Mouse (Mus musculus) layer of hippocampus, adult 18-20 months (tissue): Measurements from ENCODE around the gene Neurl4. TPM values are rescaled to one million over a fixed set of nuclear protein-coding genes. Genes with fewer than 3 reads are reported as not detected.
"Not testable (repeated sequence)": the region's sequence is repeated elsewhere in the genome, so short reads cannot be mapped to it uniquely, and the experiment has no call there.

Source experiments
- DNase-seq, 2 experiments: peaks; one replicate each; pipeline ENCODE4 v3.0.0; 2022; ENCODE audit warnings: low spot score in 2 of 2
- total RNA-seq, 2 experiments: library from RNA; stranded (reverse); gene quantifications; 2 replicates each; pipeline ENCODE4 v1.2.3; 2021

Neurl4 gene
- total RNA-seq, 2 experiments from 2014 or later = 108 to 114 TPM

DNA sequence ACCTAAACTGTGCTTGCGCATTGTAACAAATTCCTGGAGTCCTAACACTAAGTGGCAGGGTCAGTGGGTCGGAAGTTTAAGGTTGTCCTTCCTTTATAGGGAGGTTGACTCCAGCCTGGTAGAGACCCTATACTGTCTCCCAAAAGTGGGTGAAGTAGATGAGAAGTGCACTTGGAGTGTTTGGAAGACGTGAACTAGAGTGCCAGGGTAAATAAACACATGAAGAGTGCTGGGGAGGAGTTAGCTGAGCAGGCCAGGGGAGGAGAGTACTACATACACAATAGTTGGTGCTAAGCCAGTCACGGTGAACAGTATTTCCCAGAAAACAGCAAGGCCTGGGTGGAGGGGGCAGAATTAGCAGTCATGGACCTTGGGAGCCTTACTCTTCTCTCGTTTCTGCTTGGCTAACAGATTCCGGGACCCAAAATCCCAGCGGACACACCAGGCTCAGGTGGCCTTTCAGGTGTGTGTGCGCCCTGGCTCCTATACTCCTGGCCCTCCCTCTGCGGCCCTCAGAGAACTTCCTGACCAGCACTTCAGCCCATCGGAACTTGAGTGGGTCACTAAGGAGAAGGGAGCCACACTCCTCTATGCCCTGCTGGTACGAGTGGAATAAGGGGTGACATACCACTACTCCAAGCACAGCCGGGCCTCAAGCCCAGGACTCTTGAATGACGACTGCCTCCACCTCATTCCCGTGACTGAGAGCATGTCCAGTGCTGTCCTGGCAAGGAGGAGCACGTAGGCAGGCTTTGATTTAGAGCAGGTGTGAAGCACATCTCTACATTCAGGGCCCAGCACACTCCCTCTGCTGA, 12.1 kb downstream of the Neurl4 start:
- DNase-seq = no peak

DNA sequence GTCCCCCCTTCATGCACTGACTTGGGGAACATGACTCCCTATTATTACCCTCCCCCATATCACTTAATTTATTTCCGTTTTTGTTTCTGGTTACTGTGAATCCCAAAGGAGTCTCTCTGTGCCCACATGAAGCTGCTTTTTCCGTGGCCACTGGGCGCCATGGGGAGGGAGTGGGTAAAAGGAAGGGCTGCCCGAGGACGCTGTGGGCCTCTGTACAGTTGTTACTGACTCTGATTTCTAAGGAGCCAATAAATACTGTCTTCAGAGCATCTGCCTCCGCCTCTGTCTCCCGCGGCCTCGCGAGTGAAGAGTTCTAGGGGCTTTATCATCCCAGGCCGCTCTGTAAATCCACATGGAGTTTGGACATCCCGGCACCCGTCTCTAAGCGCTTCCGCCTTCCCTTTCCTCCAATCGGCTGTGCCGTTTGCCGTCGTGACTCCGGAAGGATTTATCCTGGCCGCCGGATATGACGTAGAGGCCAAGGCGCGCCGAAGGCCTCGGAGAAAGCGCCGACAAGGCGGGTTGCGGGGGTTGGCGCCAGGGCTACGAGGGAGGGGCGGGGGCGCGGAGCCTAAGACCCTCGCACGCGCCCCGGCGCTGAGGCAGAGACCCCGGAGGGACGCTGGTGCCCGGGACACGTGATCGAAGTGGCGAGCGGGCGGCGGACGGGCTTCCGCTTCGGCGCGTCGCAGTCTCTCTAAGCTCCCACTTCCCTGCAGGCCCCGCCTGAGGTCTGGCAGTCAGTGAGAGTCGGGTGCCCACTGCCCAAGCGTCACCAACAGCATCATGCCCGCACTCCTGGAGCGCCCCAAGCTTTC, 12.9 kb downstream of the Neurl4 start, which contains the start of gene Gps2:
Gps2 (plus strand) TSS at position 335 of the 818 bp plus-strand sequence.
- DNase-seq = peak; percentile 92 to 96

DNA sequence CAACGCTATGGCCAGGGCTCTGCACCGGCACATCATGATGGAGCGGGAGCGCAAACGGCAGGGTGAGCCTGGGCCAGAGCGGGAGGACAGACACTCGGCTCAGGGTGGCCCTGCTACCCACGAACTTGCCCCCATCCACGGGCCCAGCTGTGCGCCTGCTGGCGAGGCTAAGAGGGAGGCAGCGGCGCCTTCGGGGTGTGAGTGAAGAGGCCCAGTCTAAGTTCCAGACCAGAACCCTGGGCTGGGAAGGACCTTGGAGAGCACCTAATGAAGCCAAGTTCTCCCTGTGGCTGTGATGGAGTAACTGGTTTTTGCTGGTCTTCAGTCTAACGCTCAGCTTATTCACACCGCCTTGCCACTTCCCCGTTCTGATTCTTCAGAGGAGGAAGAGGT, 13.5 kb downstream of the Neurl4 start:
- DNase-seq = no peak

DNA sequence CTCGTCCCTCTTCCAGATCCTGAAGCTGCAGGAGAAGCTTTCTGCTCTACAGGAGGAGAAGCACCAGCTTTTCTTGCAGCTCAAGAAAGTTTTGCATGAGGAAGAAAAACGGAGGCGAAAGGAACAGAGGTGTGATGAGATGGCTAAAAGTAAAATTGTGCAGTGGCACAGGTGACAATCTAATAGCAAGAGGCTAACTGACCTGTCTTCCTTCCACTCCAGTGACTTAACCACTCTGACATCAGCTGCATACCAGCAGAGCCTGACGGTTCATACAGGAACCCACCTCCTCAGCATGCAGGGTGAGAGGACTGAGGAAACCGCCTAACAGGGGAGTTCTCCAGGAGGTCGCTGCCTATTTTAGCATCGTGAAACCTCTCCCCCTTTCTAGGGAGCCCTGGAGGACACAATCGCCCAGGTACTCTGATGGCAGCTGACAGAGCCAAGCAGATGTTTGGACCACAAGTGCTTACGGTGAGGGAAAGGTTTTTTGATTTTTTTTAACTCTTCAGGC, 14.1 kb downstream of the Neurl4 start:
- DNase-seq = no peak

DNA sequence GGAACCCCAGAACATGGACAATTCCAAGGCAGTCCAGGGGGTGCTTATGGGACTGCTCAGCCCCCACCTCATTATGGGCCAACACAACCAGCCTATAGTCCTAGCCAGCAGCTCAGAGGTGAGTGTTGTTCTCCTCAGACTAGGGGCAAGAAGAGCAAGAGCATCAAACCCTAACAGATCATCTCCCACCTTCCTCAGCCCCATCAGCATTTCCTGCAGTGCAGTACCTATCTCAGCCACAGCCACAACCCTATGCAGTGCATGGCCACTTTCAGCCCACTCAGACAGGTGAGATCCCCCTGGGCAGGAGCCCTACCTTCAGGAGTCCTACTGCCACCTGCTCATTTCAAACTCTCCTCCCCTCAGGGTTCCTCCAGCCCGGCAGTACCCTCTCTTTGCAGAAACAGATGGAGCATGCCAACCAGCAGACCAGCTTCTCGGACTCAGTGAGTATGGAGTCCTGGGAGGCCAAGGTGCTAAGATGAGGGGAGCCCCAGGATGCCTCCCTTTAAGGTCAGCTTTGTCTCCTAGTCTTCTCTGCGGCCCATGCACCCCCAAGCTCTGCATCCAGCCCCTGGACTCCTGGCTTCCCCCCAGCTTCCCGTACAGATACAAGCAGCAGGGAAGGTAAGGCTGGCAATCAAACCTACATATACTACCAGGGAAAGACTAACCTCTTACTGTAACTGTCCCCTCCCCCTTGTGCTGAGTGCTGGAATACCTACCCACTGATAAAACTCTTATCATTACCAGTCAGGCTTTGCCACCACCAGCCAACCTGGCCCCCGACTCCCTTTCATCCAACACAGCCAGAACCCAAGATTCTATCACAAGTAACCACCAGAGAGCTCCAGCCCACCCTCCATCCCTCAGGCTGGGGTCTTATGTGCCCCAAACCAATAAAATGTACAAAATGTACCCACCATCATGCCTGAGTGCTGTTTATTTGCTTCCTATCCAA, 15.1 kb downstream of the Neurl4 start:
- DNase-seq = no peak

DNA sequence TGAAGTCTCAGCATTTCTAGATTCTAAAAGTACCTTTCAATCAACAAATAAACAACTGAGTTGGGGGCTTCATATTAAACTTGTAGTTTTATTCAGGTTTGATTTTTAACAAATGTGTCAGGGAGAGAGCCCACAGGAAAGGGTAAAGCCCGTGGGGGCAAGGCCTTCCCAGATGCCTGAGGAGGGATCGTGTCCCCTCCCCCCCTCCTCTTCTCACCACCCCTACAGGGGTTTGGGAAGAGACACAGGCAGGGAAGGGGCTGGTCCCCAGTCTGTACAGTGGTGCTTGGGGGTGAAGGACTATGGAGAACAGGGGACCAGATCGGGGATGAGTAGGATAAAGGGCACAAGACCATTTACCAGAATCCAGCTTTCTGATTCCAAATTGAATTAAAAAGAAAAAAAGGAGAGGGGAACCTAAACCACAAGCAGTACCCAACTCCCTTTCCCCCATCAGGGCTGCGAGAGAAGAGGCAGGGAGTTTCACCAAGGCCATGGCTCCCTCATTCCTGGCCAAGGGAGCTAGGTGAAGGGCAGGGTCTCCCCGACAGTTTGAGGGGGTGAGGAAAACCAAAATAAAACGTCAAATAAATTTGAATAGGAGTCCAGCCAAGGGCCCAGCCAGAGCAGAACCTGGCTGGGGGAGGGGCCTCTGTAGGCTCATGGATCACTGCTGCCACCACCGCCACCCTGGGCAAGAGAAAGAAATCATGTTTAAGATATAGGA, 15.9 kb downstream of the Neurl4 start:
- not testable (repeated sequence) for DNase-seq

DNA sequence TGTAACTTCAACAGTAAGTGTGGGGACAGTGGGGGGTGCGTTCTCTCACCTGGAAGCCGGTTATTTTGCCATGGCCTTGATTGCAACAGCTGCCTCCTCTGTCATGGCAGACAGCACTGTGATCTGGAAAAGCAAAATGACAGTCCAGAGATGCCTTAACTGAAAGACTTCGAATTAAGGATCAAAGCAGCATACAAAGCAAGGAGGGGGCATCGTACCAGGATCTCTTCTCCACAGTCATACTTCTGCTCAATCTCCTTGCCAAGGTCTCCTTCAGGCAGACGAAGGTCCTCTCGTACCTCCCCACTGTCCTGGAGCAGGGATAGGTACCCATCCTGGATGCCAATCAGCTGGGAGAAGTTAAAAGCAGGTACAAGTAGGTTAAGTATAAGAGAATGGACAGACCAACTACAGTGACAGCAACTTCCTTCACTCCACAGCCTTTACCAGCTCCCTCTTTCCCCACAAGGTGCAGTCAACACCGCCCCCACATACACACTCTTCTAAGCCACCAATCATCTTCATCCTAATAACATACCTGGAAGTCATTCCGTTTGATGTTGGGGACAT, 16.6 kb downstream of the Neurl4 start:
- DNase-seq = no peak

DNA sequence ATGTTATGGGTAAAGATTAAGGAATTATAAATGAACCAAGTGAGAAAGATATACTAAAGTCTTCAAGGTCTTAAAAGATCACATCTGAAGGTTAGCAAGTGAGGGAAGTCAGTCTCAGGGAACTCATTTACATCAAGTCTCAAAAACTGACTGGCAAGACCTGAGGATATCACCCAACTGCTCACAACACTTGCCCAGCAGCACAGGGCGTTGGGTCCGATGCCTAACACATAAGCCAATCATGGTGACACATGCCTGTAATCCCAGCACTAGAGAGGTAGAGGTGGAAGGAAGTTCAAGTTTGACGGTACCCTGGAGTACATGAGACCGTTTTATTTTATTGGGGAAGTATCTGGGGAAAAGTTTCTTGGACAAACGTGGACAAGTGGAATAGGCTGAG, 17.2 kb downstream of the Neurl4 start:
- no peak for DNase-seq

DNA sequence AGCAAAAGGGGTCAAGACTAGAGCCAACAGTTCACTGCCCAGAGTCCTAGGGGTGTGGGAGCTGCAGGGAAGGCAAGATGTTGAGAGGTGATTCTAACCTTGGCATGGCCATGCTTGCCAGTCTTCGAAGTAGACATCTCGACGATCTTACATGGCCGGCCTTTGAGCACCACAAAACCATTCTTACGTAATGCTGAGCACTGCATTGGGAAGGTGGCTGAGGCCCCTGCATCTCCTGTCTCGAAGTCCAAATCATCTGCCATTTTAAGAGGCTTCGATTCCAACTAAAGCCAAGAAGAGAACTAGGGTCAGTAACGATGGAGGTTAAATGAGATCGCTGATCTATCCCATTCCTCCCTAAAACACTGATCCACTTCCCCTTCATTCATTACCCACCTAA, 18.2 kb downstream of the Neurl4 start:
- DNase-seq = no peak

DNA sequence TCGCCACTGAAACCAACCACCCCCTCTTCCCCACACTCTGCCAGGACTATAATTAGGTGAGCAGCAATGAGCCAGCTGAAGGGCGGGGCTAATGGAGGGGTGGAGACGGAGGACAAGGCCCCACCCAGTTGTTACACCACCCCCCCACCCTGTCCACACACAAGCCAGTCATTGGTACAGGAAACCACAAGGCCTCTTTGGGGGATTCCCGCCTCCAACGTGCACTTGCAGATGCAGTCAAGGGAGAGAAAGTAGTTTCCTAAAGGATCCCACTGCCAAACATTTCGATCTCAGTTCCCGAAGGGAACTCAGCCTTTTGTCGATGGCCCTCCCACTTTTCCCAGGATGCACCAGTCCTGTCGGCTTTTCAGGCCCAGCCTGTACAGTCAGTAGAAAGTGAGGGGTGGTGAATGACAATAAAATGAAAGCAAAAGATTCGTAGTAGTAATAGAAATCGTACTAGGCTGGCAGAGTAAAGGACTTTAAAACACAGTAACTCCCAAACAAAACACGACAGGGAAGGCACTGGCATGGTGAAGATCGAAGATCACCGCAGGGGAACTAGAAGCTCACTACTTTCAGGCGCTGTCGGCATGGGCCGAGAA, 18.9 kb downstream of the Neurl4 start:
- DNase-seq = peak in 1 of 2 experiments; percentile 60

DNA sequence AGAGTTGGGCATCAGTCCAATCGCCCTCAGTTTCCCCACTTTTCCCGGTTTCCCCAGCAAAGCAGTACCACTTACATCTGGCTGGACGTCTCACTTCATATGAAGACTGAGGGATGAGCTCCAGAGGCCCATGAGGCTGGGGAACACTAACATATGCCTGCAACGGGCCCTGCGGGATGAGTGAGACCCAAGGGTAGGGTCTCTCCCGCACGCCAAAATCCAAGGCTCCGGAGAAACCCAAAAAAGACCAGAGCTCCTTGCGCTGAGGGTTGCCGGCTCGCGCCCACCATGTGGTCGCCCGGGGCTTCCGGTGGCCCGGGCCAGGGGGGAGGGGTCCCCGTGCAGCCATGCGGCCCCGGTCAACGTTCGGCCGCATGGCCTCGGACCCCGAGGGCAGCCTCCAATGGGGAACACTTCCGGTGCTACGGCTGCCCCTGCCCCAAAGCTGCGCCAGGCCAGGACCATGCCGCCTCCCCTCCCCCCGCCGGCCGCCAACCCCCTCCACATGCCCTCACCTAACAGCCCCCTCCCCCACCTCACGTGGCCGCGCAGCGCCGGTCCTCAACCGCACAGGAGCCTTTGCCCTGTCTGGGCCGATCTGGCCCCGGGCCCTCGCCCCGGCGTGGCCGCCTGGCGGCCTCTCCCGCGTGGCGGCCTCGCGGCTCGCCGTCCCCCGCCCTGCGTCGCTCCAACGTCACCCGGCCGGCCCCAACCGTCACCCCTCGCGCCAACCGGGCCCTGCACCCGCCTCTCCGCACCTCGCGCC, 19.6 kb downstream of the Neurl4 start:
- DNase-seq = peak in 1 of 2 experiments; percentile 25

DNA sequence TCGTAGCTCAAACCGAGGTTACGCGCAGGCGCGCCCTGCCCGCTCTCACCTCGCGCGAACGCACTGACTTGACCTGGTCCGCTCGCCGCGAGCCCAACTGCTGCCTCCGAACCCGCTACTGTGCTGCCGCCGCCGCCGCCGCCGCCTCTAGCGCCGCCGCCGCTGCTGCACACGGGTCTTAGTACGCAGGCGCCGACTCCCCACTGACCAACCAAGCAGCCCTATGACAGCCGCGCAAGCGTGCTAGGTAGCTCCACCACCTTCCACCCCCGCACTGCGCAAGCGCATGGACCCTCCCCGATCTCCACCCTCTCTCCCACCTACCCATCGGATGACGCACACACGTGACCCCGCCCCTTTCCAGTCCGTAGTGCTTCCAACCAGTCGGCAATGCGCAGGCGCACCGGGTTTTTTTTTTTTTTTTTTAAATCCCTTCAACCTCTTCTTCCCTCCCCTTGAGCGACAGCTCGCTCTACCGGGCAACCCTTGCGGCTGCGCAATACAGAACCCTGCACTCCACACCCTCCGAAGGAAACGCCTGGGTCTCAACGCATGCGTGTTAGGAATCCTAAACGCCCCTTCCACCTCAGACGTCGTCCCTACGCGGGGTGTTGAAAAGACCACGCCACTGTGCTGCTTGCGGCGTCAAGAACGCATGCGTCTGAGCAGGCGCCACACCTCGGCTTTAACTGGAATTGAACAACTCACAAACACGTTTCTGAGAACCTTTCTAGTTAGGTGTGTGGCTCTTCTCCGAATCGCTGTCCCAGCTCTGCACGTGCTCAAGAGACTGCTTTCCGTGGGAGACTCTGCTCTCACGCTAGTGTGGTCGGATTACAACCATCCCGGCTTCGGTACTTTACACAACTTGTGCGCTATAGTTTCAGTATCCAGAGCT, 20.5 kb downstream of the Neurl4 start, which contains the start of gene Eif5a:
Eif5a (minus strand) TSS at position 845 of the 898 bp plus-strand sequence.
- peak; percentile 100 for DNase-seq

DNA sequence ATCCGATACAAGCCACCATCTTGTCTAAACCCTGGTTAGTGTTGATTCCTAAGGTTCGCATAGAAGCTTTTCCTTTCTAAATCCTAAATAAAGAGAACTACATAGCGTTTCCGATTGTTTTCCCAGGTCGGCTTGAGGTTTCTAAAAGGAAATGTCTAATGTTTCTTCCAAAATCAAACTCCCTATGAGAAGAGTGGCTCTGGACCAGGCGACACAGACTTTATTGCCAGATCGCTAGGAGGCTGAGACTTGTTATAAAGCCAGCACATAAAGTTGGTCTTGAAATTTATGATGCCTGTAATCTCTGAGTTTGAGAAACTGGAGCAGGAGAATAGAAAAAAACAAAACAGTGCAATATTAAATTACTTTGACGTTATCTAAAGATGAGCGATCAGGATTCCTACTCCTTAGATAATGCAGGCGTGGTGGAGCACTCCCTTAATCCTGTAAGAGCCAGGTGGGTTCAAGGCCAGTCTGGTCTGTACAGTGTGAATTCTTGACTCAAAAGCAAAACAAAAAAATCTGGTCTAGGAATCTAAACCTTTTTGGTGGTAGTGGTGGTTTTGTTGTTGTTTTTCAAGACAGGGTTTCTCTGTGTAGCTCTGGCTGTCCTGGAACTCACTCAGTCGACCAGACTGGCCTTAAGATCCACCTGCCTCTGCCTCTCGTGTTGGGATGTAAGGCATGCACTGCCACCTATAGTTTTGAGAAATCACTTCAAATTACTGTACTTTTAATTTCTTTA, 21.3 kb downstream of the Neurl4 start:
- DNase-seq = no peak

DNA sequence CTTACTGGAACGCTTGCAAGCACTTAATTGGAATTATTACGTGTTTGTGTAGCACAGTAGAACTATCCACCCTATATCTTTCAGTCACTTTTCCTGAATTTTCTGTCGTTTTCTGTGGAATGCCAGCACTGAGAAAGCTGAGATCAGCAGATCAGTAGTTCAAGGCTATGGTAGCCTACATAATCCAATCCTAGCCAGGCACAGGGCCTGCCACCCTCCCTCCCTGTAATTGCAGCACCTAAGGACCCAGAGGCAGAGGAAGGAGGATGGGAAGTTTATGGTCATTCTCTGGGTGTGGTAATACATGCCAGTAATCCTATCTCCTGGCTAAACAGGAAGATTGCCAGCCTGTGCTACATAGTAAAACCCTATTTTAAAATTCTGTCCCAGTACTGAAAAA, 21.9 kb downstream of the Neurl4 start:
- no peak for DNase-seq

DNA sequence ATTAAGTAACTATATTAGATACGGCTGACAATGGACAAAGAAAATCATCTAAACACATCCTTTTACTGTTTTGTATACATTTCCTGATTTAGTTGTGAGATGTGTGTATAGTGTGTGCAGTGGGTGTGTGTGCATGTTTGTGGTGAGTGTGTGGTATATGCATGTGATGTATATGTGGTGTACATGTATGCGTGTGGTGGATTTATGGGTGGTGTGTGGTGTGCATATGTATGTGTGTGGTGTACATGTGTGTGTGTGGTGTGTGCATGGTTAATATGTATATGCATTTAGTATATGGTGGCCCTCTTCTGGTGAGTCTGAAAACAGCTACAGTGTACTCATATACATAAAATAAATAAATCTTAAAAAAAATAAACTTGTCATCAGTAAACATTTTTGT, 26.6 kb downstream of the Neurl4 start:
- DNase-seq = no peak

DNA sequence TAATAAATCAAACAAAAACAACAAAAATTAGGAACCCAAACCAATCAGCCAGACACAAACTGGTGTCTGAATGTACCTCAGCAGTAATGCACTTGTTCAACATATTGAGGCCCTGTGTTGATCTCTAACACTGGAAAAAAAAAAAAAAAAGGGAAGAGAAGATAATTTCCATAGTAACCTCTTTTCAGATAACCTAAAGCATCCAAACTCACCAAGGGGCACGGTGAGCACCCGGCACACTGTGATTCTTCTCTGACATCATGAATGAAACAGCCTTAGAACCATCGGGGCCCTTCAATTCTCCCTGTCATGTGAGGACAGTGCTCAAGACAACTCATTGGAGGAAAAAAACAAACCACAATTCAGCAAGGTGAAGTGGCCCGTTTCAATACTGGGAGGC, 28.8 kb downstream of the Neurl4 start:
- no peak for DNase-seq

DNA sequence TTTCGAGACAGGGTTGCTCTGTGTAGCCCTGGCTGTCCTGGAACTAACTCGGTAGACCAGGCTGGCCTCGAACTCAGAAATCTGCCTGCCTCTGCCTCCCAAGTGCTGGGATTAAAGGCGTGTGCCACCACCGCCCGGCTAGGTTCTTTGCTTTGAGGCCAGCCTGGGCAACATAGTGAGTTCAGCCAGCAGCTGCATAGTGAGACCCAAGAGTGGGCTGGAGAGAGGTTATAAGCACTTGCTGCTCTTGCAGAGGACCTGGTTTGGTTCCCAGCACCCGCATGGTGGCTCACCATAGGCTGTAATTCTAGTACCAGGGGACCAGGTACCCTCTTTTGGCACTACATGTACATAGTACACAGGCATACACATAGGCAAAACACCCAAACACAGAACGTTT, 29.3 kb downstream of the Neurl4 start:
- DNase-seq = not testable (repeated sequence)
